ENCODE assay signal across 9 mouse cellular contexts in the genomic region with DNA sequence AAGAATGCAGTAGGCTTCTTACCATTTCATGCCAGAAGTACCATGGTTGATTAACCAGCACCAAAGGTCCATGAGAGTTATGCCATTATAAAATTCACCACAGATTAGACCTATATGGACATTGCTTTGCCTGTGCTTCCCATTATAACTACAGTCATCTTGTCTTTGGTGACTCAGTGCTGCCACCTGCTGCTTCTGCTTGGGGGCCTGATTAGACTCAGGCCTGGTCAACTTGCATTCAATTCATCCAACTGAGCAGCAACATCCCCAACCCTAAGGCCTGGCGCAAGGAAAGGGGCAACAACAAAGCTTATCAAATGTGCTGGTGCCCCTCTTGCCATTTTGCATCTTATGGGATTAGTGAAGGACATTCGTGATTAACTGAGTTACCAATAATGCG. TPM values are rescaled to one million over a fixed set of nuclear protein-coding genes. Genes with fewer than 3 reads are reported as not detected.
DNase-seq lines count a peak whose midpoint lies in the region; ATAC-seq and TF ChIP-seq lines count a peak whose summit lies in the region.
"Had no signal": no experiment of that assay in that cellular context is flagged by ENCODE, and none has a peak within 500 bp of the region (broad histone marks: within the 10 kb centered on the region; RNA-seq: fewer than 3 reads in every experiment).

No protein-coding gene starts in this region.

- no peak for TF ChIP-seq POLR2A in kidney, adult 2 months (IDR thresholded peaks at IDR 0.05; ENCODE audit: low read depth, low read length)

- peaks cover 33% of the 10 kb centered on the region for H3K36me3 ChIP-seq in midbrain, embryonic 14.5 days (ENCODE audit: control insufficient read depth, insufficient read depth, low read length)
- no peaks in the 10 kb centered on the region for H3K36me3 ChIP-seq in midbrain, embryonic 15.5 days (replicated peaks)
- H3K36me3 ChIP-seq in kidney, adult 2 months (ENCODE audit: control insufficient read depth, insufficient read depth, low read length): no peaks in the 10 kb centered on the region
- H3K36me3 ChIP-seq in limb, embryonic 11.5 days (ENCODE audit: control insufficient read depth, insufficient read depth, low read length): no peaks in the 10 kb centered on the region; the same call in 1 of the 2 replicates

- H3K9ac ChIP-seq in midbrain, embryonic 14.5 days (replicated peaks; ENCODE audit: low read length): no peak overlapping the region
- H3K9ac ChIP-seq in midbrain, embryonic 15.5 days: no peak overlapping the region
- H3K9ac ChIP-seq in limb, embryonic 11.5 days (ENCODE audit: low read length): no peak overlapping the region
- H3K9ac ChIP-seq: heart, embryonic 13.5 days had no signal

- WGBS in midbrain, embryonic 14.5 days: 94% methylated on average over 3 of the region's 3 CpGs
- 89% methylated on average over 3 of the region's 3 CpGs for WGBS in midbrain, embryonic 15.5 days
- 88% methylated on average over 3 of the region's 3 CpGs for WGBS in kidney, adult 2 months
- WGBS in limb, embryonic 11.5 days: 87% methylated on average over 3 of the region's 3 CpGs

- no peaks in the 10 kb centered on the region for H3K27me3 ChIP-seq in midbrain, embryonic 14.5 days (ENCODE audit: control insufficient read depth, insufficient read depth, low read length)
- H3K27me3 ChIP-seq in midbrain, embryonic 15.5 days (replicated peaks): no peaks in the 10 kb centered on the region
- H3K27me3 ChIP-seq in kidney, adult 2 months (replicated peaks; ENCODE audit: control insufficient read depth, insufficient read depth, low read length): no peaks in the 10 kb centered on the region
- no peaks in the 10 kb centered on the region for H3K27me3 ChIP-seq in limb, embryonic 11.5 days (ENCODE audit: control insufficient read depth, insufficient read depth, low read length)
- H3K27me3 ChIP-seq: heart, embryonic 13.5 days had no signal

- peak; percentile 92 for TF ChIP-seq CTCF in kidney, adult 2 months (conservative IDR thresholded peaks at IDR 0.05; ENCODE audit: insufficient read depth, insufficient read length, low read depth, low read length)

- H3K4me1 ChIP-seq in midbrain, embryonic 14.5 days (ENCODE audit: control insufficient read depth, insufficient read depth, low read length): no peaks in the 10 kb centered on the region
- no peaks in the 10 kb centered on the region for H3K4me1 ChIP-seq in midbrain, embryonic 15.5 days
- H3K4me1 ChIP-seq in kidney, adult 2 months (ENCODE audit: control insufficient read depth, insufficient read depth, low read length): peaks cover 13% of the 10 kb centered on the region
- no peaks in the 10 kb centered on the region for H3K4me1 ChIP-seq in limb, embryonic 11.5 days (ENCODE audit: control insufficient read depth, insufficient read depth, low read length)

- H3K27ac ChIP-seq in midbrain, embryonic 14.5 days (replicated peaks; ENCODE audit: low read depth, low read length): no peak overlapping the region
- no peak overlapping the region for H3K27ac ChIP-seq in midbrain, embryonic 15.5 days
- H3K27ac ChIP-seq in kidney, adult 2 months (ENCODE audit: insufficient read depth, low read depth, low read length): no peak overlapping the region
- H3K27ac ChIP-seq in limb, embryonic 11.5 days (replicated peaks; ENCODE audit: low read depth, low read length): no peak overlapping the region
- H3K27ac ChIP-seq: heart, embryonic 13.5 days had no signal

- H3K9me3 ChIP-seq in midbrain, embryonic 14.5 days (ENCODE audit: control insufficient read depth, low read length): no peaks in the 10 kb centered on the region
- no peaks in the 10 kb centered on the region for H3K9me3 ChIP-seq in midbrain, embryonic 15.5 days
- H3K9me3 ChIP-seq in limb, embryonic 11.5 days (ENCODE audit: control insufficient read depth, low read length): no peaks in the 10 kb centered on the region
- H3K9me3 ChIP-seq: heart, embryonic 13.5 days had no signal

- peak; percentile 77 for DNase-seq in midbrain, embryonic 14.5 days
- peak; percentile 58 for DNase-seq in c-Kit-positive CD71-negative TER-119-negative erythroid progenitor cells, embryonic 14.5 days (ENCODE audit: low read depth)
- peak; percentile 64 to 88 for DNase-seq in frontal cortex, adult 2 months (ENCODE audit: extremely low spot score in 1 of 2, low spot score in 1 of 2)
- peak; percentile 90 for DNase-seq in kidney, adult 2 months
- DNase-seq in limb, embryonic 11.5 days (ENCODE audit: low spot score): peak; percentile 86
- peak; percentile 73 for DNase-seq in retina, embryonic 14.5 days (ENCODE audit: low spot score)
- DNase-seq in urinary bladder, adult 2 months (ENCODE audit: low spot score): peak; percentile 64

- no peak overlapping the region for H3K4me3 ChIP-seq in midbrain, embryonic 14.5 days (replicated peaks; ENCODE audit: low read depth, low read length)
- no peak overlapping the region for H3K4me3 ChIP-seq in midbrain, embryonic 15.5 days
- no peak overlapping the region for H3K4me3 ChIP-seq in kidney, adult 2 months (ENCODE audit: insufficient read depth, low read depth, low read length)
- no peak overlapping the region for H3K4me3 ChIP-seq in limb, embryonic 11.5 days (ENCODE audit: low read depth, low read length)
- H3K4me3 ChIP-seq: heart, embryonic 13.5 days had no signal

- no peak for ATAC-seq in midbrain, embryonic 14.5 days (ENCODE audit: low FRiP score, low TSS enrichment)
- ATAC-seq in midbrain, embryonic 15.5 days (replicated peaks): no peak
- ATAC-seq in limb, embryonic 11.5 days (ENCODE audit: insufficient number of reproducible peaks, low FRiP score, low TSS enrichment, low read depth): no peak

- no peak overlapping the region for H3K4me2 ChIP-seq in midbrain, embryonic 14.5 days (ENCODE audit: low read length)
- H3K4me2 ChIP-seq in midbrain, embryonic 15.5 days: no peak overlapping the region
- H3K4me2 ChIP-seq in limb, embryonic 11.5 days (ENCODE audit: low read depth, severe bottlenecking): no peak overlapping the region
- H3K4me2 ChIP-seq: heart, embryonic 13.5 days had no signal

RNA-seq across cellular contexts. Expression of a gene that starts 19.3 kb away (rescaled TPM):
- 27.3 and 33.8 TPM in 2 replicates for polyA plus RNA-seq in midbrain, embryonic 14.5 days (2014; fragmentation: Nextera tagmentation; extraction: Ambion mirVana)
- 29.1 and 30.0 TPM in 2 replicates for polyA plus RNA-seq in midbrain, embryonic 15.5 days (2015; fragmentation: Nextera tagmentation; extraction: Ambion mirVana)
- polyA plus RNA-seq in frontal cortex, adult 2 months (2012; rRNA removed): 27.0 and 30.3 TPM in 2 replicates
- 6.6 and 7.5 TPM in 2 replicates for polyA plus RNA-seq in kidney, adult 2 months (2012; rRNA removed)
- 22.8 and 23.3 TPM in 2 replicates for polyA plus RNA-seq in limb, embryonic 11.5 days (2014; fragmentation: Nextera tagmentation; extraction: Ambion mirVana)
- 14.5 and 15.6 TPM in 2 replicates for polyA plus RNA-seq in urinary bladder, adult 2 months (2012; rRNA removed)

RNA-seq across cellular contexts. Expression of a gene that starts 28.3 kb away (rescaled TPM):
- not detected in 2 replicates for polyA plus RNA-seq in midbrain, embryonic 14.5 days (2014; fragmentation: Nextera tagmentation; extraction: Ambion mirVana)
- polyA plus RNA-seq in midbrain, embryonic 15.5 days (2015; fragmentation: Nextera tagmentation; extraction: Ambion mirVana): 2.5 TPM in 1 of 2 replicates, not detected in the other
- polyA plus RNA-seq in frontal cortex, adult 2 months (2012; rRNA removed): 0.24 and 0.25 TPM in 2 replicates
- 0.17 and 0.29 TPM in 2 replicates for polyA plus RNA-seq in kidney, adult 2 months (2012; rRNA removed)
- polyA plus RNA-seq in limb, embryonic 11.5 days (2014; fragmentation: Nextera tagmentation; extraction: Ambion mirVana): not detected in 2 replicates
- 0.40 and 2.3 TPM in 2 replicates for polyA plus RNA-seq in urinary bladder, adult 2 months (2012; rRNA removed)
- polyA plus RNA-seq: heart, embryonic 13.5 days had no signal

RNA-seq across cellular contexts. Expression of a gene that starts 32.3 kb away (rescaled TPM):
- 0.45 and 0.69 TPM in 2 replicates for polyA plus RNA-seq in midbrain, embryonic 14.5 days (2014; fragmentation: Nextera tagmentation; extraction: Ambion mirVana)
- polyA plus RNA-seq in midbrain, embryonic 15.5 days (2015; fragmentation: Nextera tagmentation; extraction: Ambion mirVana): 0.71 and 0.82 TPM in 2 replicates
- polyA plus RNA-seq in frontal cortex, adult 2 months (2012; rRNA removed): 18.1 and 18.2 TPM in 2 replicates
- 336 and 441 TPM in 2 replicates for polyA plus RNA-seq in kidney, adult 2 months (2012; rRNA removed)
- polyA plus RNA-seq in limb, embryonic 11.5 days (2014; fragmentation: Nextera tagmentation; extraction: Ambion mirVana): 0.04 and 0.11 TPM in 2 replicates
- 15.3 and 20.2 TPM in 2 replicates for polyA plus RNA-seq in urinary bladder, adult 2 months (2012; rRNA removed)

Comparison
In these comparisons a context has a peak if more than half of its experiments do, and no peak if none do; other contexts are left out.
1. RNA of a gene that starts 32.3 kb away (polyA plus RNA-seq): 336 to 441 TPM in kidney, adult 2 months; 15.3 to 20.2 TPM in urinary bladder, adult 2 months, 18.1 to 18.2 TPM in frontal cortex, adult 2 months, 0.71 to 0.82 TPM in midbrain, embryonic 15.5 days, 0.45 to 0.69 TPM in midbrain, embryonic 14.5 days and 0.04 to 0.11 TPM in limb, embryonic 11.5 days; every median in the first group is over 10 times any median in the second.
2. Peak in every context shown above with its lines, with median percentiles within 50 percentile points of each other: DNase-seq.